Mouse (Mus musculus): ENCODE measurements at regions not wholly inside any gene's neighbourhood (a gene's known extent, or its start where the extent isn't known, plus 50 kb on each side); places are given as distances from the start of the nearest gene placed in this dataset.

- TF ChIP-seq CTCF (IDR thresholded peaks at IDR 0.05; ENCODE audit: low read depth, low read length) (no peak), POLR2AphosphoS5 (IDR thresholded peaks at IDR 0.05; ENCODE audit: insufficient replicate concordance, low read depth, low read length) (no peak), GATA1 (IDR thresholded peaks at IDR 0.05; ENCODE audit: borderline replicate concordance, low read length) (no peak), TAL1 (conservative IDR thresholded peaks at IDR 0.05; ENCODE audit: low read depth, low read length) (no peak), GATA2 (IDR thresholded peaks at IDR 0.05; ENCODE audit: borderline replicate concordance, low read depth, low read length) (no peak)
Measured at GRCm38 (mm10) chr1:193919243-193919642, 549.1 kb upstream of the Camk1g start.
